Comparison of ENCODE assay signal across 6 mouse cellular contexts in genomic region chr9:3987971-3988370, GRCm38 (mm10).
DNase-seq lines count a peak whose midpoint lies in the region; TF ChIP-seq lines count a peak whose summit lies in the region.
"Not testable (repeated sequence)": the region's sequence is repeated elsewhere in the genome, so short reads cannot be mapped to it uniquely, and the experiment has no call there.

No protein-coding gene starts in this region.

- DNase-seq in ES-CJ7 (ENCODE audit: low read depth, low spot score) = peak; percentile 94
- DNase-seq in ES-E14 (ENCODE audit: low read depth, low spot score) = peak; percentile 51
- DNase-seq in R1 (ENCODE audit: low read depth, low spot score) = peak; percentile 98
- DNase-seq in WW6 (ENCODE audit: low read depth, low spot score) = peak; percentile 9
- peak; percentile 90 for DNase-seq in ZHBTc4 (ENCODE audit: low read depth, low spot score)

- not testable (repeated sequence) for H3K4me1 ChIP-seq in ES-Bruce4 (ENCODE audit: control insufficient read depth, insufficient read depth, low read length)
- peaks cover 0 to 14% of the 10 kb centered on the region in 2 experiments; a peak in 2 of 4 replicates for H3K4me1 ChIP-seq in ES-E14 (ENCODE audit: control insufficient read depth in 2 of 2, insufficient read depth in 2 of 2, low read length in 2 of 2, poor library complexity in 1 of 2)

- not testable (repeated sequence) for TF ChIP-seq EP300 in ES-Bruce4 (IDR thresholded peaks at IDR 0.05; ENCODE audit: insufficient read depth, low read depth, low read length)

- H3K27ac ChIP-seq in ES-Bruce4 (ENCODE audit: insufficient read depth, low read length) (peak overlapping the region; percentile 28; the same call in 1 of the 2 replicates), ES-E14 (ENCODE audit: insufficient read depth, low read depth, low read length, poor library complexity, severe bottlenecking) (peak overlapping the region; percentile 62; the same call in 1 of the 2 replicates)

- peaks cover 17% of the 10 kb centered on the region for H3K9me3 ChIP-seq in ES-Bruce4 (replicated peaks; ENCODE audit: control insufficient read depth, insufficient read depth, low read length, poor library complexity, severe bottlenecking)
- not testable (repeated sequence) for H3K9me3 ChIP-seq in ES-E14 (ENCODE audit: control insufficient read depth, insufficient read depth, low read depth, low read length)

- H3K27me3 ChIP-seq in ES-Bruce4 (ENCODE audit: control insufficient read depth, insufficient read depth, low read length, poor library complexity, severe bottlenecking) = not testable (repeated sequence)

- H3K9ac ChIP-seq in ES-Bruce4 (ENCODE audit: low read depth, poor library complexity, severe bottlenecking); ES-E14 (ENCODE audit: insufficient read depth, low read depth, low read length, poor library complexity, severe bottlenecking): not testable (repeated sequence)

- in situ Hi-C loops in ES-E14 (cut with MboI; ENCODE audit: low sequenced_read_pairs in 2 of 2, unreplicated experiment in 2 of 2) = not testable (repeated sequence)

- not testable (repeated sequence) for TF ChIP-seq POLR2A in ES-Bruce4 (IDR thresholded peaks at IDR 0.05; ENCODE audit: insufficient read depth, low read length)

- TF ChIP-seq CTCF in ES-Bruce4 (IDR thresholded peaks at IDR 0.05; ENCODE audit: low read depth, low read length) = not testable (repeated sequence)

- not testable (repeated sequence) for H3K4me3 ChIP-seq in ES-Bruce4 (ENCODE audit: low read depth, low read length); ES-E14 (ENCODE audit: insufficient read depth in 1 of 2, low read depth in 1 of 2, low read length in 2 of 2, poor library complexity in 1 of 2, severe bottlenecking in 1 of 2)

- not testable (repeated sequence) for H3K36me3 ChIP-seq in ES-Bruce4 (ENCODE audit: control insufficient read depth, insufficient read depth, low read length, poor library complexity, severe bottlenecking); ES-E14 (ENCODE audit: control insufficient read depth, insufficient read depth, low read length, poor library complexity, severe bottlenecking)

Comparison
In these comparisons a context has a peak if more than half of its experiments do, and no peak if none do; other contexts are left out.
1. DNase-seq: peak in every context shown above with its lines; median percentile 98 in R1; 94 in ES-CJ7; 90 in ZHBTc4; 51 in ES-E14; 9 in WW6.